Mouse (Mus musculus) MEL (cell line): Measurements from ENCODE around the gene Fuk.
A peak's percentile ranks its signal among the peaks of the same experiment; 100 is the strongest.

ENCODE experiments used
- CTCF ChIP-seq, 3 experiments: IDR thresholded peaks in 2 of 3; conservative IDR thresholded peaks in 1 of 3; 2 replicates each; pipeline ENCODE4 v1.5.1; 2011 to 2012; ENCODE audit warnings: low read length in 3 of 3, low read depth in 2 of 3, mild to moderate bottlenecking in 2 of 3, improper control_type of control experiment in 1 of 3, inconsistent platforms in 1 of 3, mixed read lengths in 1 of 3, moderate library complexity in 1 of 3; ENCODE audit not compliant: control insufficient read depth in 1 of 3, insufficient read depth in 1 of 3, poor library complexity in 1 of 3, severe bottlenecking in 1 of 3
- EP300 ChIP-seq, 2 experiments: IDR thresholded peaks; 2 replicates each; pipeline ENCODE4 v1.6.1; 2011; ENCODE audit warnings: improper control_type of control experiment in 2 of 2, low read length in 2 of 2, low read depth in 1 of 2, mild to moderate bottlenecking in 1 of 2
- HCFC1 ChIP-seq: IDR thresholded peaks from 2 replicates; pipeline ENCODE4 v1.6.1; 2012; ENCODE audit warnings: low read depth, mild to moderate bottlenecking, inconsistent platforms, low read length, improper control_type of control experiment, moderate library complexity
- POLR2A ChIP-seq, 2 experiments: IDR thresholded peaks; 2 replicates each; pipeline ENCODE4 v1.6.1; 2011 to 2012; ENCODE audit warnings: low read length in 2 of 2, mild to moderate bottlenecking in 2 of 2, control low read depth in 1 of 2, improper control_type of control experiment in 1 of 2, low read depth in 1 of 2, moderate library complexity in 1 of 2; ENCODE audit not compliant: control insufficient read depth in 1 of 2, insufficient read depth in 1 of 2, poor library complexity in 1 of 2
- USF2 ChIP-seq, 2 experiments: IDR thresholded peaks; 2 replicates each; pipeline ENCODE4 v1.6.1; 2011 to 2012; ENCODE audit warnings: improper control_type of control experiment in 2 of 2, low read length in 2 of 2, borderline replicate concordance in 1 of 2, inconsistent platforms in 1 of 2, low read depth in 1 of 2, mild to moderate bottlenecking in 1 of 2; ENCODE audit not compliant: insufficient read depth in 1 of 2
- ZNF384 ChIP-seq: IDR thresholded peaks from 2 replicates; pipeline ENCODE4 v1.6.1; 2012; ENCODE audit warnings: low read depth, mild to moderate bottlenecking, inconsistent platforms, low read length, improper control_type of control experiment

GRCm38 (mm10) chr8:110931176-110931939 is 29.1 kb upstream of the Fuk start:
- TF ChIP-seq ZNF384 (peak; percentile 38; the same call in 1 of the 2 replicates), CTCF (IDR thresholded peaks at IDR 0.05 in 2 of 3, conservative IDR thresholded peaks at IDR 0.05 in 1 of 3; ENCODE audit: control insufficient read depth in 1 of 3, insufficient read depth in 1 of 3, low read depth in 2 of 3, low read length in 3 of 3, poor library complexity in 1 of 3, severe bottlenecking in 1 of 3) (no peak), POLR2A (IDR thresholded peaks at IDR 0.05; ENCODE audit: control insufficient read depth in 1 of 2, insufficient read depth in 1 of 2, low read depth in 1 of 2, low read length in 2 of 2, poor library complexity in 1 of 2) (peak in 1 of 2 experiments; percentile 52; a peak in 1 of 4 replicates), USF2 (IDR thresholded peaks at IDR 0.05; ENCODE audit: borderline replicate concordance in 1 of 2, insufficient read depth in 1 of 2, low read depth in 1 of 2, low read length in 2 of 2) (no peak), EP300 (IDR thresholded peaks at IDR 0.05; ENCODE audit: low read depth in 1 of 2, low read length in 2 of 2) (peak; percentile 64 to 71), HCFC1 (peak; percentile 24; the same call in 1 of the 2 replicates)
